Mouse (Mus musculus) right cerebral cortex, postnatal 14 days (tissue): ENCODE results near the gene Gm20837.
"Not testable (repeated sequence)": the region's sequence is repeated elsewhere in the genome, so short reads cannot be mapped to it uniquely, and the experiment has no call there.

Experiments used
- DNase-seq: peaks from one replicate; pipeline ENCODE4 v3.0.0; 2022

The Gm20837 gene

GRCm38 (mm10) chrY:90400948-90401347 is at the start of gene Gm20837:
Gene Gm20837, plus strand, starts transcription at chrY:90401248.
- DNase-seq, result not testable (repeated sequence)
